Mouse (Mus musculus): ENCODE results near the gene Olfr149.
A peak's percentile ranks its signal among the peaks of the same experiment; 100 is the strongest.
"Not testable (repeated sequence)": the region's sequence is repeated elsewhere in the genome, so short reads cannot be mapped to it uniquely, and the experiment has no call there.

Olfr149 gene

DNA sequence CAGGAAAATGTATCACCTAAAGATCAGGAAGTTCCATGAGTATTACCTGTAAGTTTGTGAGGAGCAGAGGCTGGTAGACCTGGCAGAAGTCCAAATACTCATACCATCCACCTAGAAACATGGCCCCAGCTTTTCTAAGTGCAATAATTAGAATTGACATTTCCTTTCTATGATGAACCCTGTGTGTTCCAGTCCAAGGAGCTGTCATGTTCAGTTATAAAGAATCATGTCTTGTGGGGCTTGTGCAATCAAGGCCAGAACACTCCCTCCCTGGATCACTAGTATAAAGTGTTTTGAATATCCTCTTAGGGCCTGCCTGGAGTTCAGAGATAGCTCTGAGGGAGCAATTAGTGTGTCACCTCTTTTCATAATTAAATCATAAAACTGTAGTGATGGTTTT, at the start of gene Olfr149:
Gene Olfr149 (minus strand): TSS at position 101 of the 400 bp plus-strand sequence.
- no peak for DNase-seq (ENCODE audit: low read depth, low spot score)

GRCm38 (mm10) chr9:39746428-39746827, 39.5 kb upstream of the Olfr149 start:
- DNase-seq (ENCODE audit: low read depth, low spot score) = peak; percentile 71

DNA sequence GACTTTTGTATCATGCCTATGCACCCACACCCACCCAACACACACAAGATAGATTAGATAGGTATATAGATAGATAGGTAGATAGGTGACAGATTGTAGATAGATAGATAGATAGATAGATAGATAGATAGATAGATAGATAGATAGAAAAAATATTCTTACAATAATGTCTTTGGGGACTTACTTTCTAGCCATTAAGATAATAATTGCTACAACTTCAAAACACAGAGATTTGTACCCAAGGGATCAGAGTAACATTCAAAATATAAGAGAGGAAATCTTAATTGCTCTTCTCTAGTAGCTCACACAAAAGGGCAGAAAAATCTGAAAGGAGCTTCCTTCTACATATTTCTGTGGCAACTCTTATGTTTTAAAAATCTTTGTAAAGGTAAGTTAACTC, 39.0 kb upstream of the Olfr149 start, which contains the start of gene Olfr967:
Gene Olfr967 (plus strand): TSS at position 301 of the 400 bp plus-strand sequence.
- no peak for DNase-seq (ENCODE audit: low read depth, low spot score)

DNA sequence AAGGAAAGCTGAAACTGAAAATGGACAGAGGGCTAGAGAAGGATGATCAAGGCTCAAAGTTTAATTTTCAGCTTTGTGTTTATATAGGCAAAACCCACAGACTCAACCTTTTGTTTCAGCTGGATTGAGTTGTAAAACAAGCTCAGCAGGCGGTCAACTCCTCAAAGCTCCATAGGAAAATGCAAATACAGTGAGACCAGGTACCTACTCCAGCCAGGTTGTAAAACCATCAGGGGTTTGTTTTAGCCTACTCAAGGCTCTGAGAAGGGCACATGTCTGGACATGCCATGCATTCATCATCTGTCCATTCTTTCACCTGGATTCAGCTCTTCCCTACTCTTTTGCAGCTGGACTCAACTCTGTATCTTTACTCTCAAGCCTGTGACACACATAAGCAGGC, 33.8 kb upstream of the Olfr149 start:
- DNase-seq (ENCODE audit: low read depth, low spot score) = no peak

DNA sequence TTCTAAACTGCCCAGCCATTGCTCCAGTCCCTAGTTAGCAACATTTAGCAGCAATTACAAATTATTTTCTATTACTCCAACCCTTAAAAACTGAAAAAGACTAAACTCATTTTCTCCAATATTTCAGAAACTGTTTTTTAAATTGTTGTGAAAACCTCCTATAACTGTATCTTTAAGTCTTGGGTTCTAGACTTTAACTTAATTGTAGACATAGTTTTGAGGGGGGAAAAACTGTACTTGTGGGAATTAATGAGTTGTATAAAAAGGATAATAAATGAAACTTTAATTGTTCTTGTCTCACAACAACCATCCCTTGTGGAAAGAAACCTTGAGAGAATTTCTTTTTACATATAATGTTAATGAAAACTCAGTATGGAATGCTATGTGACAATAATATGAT, 23.8 kb upstream of the Olfr149 start, which contains the start of gene Olfr150:
Gene Olfr150 (plus strand): TSS at position 301 of the 400 bp plus-strand sequence.
- DNase-seq (ENCODE audit: low read depth, low spot score) = no peak

- DNase-seq (ENCODE audit: low read depth, low spot score) = no peak
Observed at GRCm38 (mm10) chr9:39711053-39711452, 4.1 kb upstream of the Olfr149 start, which contains the start of gene Olfr965. Olfr965 (plus strand) TSS chr9:39711353.

DNA sequence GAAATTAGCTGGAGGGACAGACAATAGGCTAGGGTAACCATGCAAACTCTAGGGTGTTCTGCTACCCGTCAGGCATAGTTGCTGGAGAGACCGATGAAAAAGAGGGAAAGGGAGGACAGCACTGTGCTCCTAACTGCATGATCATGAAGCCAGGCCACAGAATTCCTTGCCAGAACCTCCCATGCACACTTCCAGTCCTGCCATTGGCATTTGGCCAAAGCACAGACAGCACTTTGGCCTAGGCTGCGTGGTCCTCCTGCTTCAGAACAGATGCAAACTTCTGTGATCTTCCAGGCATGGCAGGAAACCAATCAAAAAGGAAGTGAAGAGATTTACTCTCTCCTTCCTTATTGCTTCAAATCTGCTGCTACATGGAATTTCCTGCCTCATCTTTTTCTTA, 2.0 kb upstream of the Olfr149 start:
- no peak for DNase-seq (ENCODE audit: low read depth, low spot score)

GRCm38 (mm10) chr9:39701123-39701522, 5.8 kb downstream of the Olfr149 start:
- DNase-seq (ENCODE audit: low read depth, low spot score) = not testable (repeated sequence)

- no peak for DNase-seq (ENCODE audit: low read depth, low spot score)
Observed at GRCm38 (mm10) chr9:39679280-39679679, 27.6 kb downstream of the Olfr149 start.

DNA sequence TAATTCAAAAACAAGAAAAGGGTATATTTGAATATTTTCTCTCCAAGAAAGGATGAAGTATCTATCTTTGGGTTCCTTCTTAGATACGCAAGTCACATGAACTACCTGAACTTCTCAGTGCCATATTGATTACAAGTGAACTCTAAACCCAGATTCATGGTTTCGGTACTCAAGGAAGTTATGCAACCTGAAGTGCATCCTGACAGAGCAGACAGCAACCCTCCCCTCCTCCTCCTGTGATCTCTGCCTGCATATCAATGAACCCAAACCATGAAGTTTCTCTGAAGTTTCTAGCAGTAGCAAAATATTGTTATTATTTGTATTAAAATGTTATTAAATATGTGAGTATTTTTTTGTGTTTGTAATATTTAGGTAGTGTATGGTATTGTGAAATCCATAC, 28.4 kb downstream of the Olfr149 start:
- DNase-seq (ENCODE audit: low read depth, low spot score) = no peak

DNA sequence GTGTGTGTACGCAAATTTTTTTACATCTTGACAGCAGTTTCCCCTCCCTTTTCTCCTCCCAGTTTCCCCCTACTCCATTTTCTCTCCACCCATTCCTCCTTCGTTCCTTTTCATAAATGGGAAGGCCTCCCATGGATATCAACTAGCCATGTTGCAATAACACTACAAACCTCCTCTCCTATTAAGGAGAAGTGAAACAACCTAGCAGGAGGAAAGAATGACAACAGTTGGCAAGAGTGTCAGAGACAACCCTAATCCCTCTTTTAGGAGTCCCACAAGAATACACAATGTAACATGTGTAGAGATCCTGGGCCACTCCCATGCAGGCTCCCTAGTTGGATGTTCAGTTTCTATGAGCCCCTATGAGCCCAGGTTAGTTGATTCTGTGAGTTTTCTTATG, 32.1 kb downstream of the Olfr149 start:
- no peak for DNase-seq (ENCODE audit: low read depth, low spot score)

DNA sequence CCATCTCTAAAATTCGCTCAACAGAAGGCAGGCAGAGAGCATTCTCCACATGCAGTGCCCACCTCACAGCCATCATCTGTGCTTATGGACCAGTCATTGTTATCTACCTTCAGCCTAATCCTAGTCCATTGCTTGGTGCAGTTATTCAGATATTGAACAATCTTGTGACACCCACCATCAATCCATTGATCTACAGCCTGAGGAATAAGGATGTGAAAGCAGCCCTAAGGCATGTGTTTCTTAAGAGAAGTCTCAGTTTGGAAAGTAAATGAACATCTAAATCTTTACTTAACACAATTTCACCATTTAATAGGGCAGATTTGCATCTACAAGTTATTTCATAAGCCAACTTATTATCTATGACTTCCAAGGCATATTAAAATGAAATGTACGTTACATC, 37.2 kb downstream of the Olfr149 start:
- DNase-seq (ENCODE audit: low read depth, low spot score) = no peak

DNA sequence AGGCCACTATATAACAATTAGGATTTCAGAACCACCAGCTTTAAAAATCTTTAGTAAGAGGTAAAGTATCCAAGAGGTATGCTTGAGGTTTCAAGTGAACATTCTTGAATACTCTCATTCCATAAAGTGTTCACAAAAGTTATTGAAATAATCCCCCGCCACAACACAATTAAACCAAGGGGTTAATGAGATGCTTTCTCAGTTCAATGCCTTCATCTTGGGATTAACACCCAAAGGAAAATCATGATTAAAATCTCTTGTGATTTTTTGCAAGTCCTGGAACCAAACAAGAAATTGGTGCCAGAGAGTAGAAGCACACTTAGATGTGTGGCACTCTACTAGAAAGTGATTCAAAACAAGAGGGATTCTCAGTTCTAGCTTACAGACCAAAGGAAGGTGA, 40.0 kb downstream of the Olfr149 start, which contains the start of gene Olfr963:
Gene Olfr963 (plus strand): TSS at position 301 of the 400 bp plus-strand sequence.
- no peak for DNase-seq (ENCODE audit: low read depth, low spot score)

GRCm38 (mm10) chr9:39654756-39655396, 52.0 kb downstream of the Olfr149 start:
- peak; percentile 21 for DNase-seq (ENCODE audit: low read depth, low spot score)
